Mouse (Mus musculus): Measurements from ENCODE around the gene Rasgrf1. TPM values are rescaled to one million over a fixed set of nuclear protein-coding genes. Genes with fewer than 3 reads are reported as not detected.

Gene Rasgrf1
- total and polyA plus RNA-seq, 3 experiments: not detected

- Histone ChIP-seq H3K9ac (ENCODE audit: insufficient read depth, low read depth) (no peak overlapping the region), H3K36me3 (replicated peaks in 1 of 2; ENCODE audit: control insufficient read depth in 1 of 2, insufficient read depth in 1 of 2, low read length in 1 of 2) (no peaks in the 10 kb centered on the region), H3K4me2 (ENCODE audit: insufficient read depth, low read depth, poor library complexity, severe bottlenecking) (no peak overlapping the region), H3K27me3 (replicated peaks) (peaks cover 3% of the 10 kb centered on the region), H3K27ac (ENCODE audit: insufficient read depth, low read depth) (no peak overlapping the region), H3K79me2 (replicated peaks; ENCODE audit: control insufficient read depth, extremely low read depth, insufficient read depth, poor library complexity, severe bottlenecking) (no peaks in the 10 kb centered on the region), H3K4me1 (ENCODE audit: control insufficient read depth in 1 of 2, insufficient read depth in 2 of 2) (peaks cover 0 to 5% of the 10 kb centered on the region in 2 experiments; a peak in 1 of 4 replicates), H3K4me3 (replicated peaks in 1 of 3; ENCODE audit: low read depth in 2 of 3, low read length in 2 of 3, poor library complexity in 1 of 3) (no peak overlapping the region), H3K9me3 (replicated peaks; ENCODE audit: low read length) (no peaks in the 10 kb centered on the region)
- DNase-seq (ENCODE audit: extremely low read depth): no peak
- dilution Hi-C loops (cut with MboI; ENCODE audit: extremely low pct_ligation_motif_present, extremely low pct_unique_long_range_greater_than_20kb, low sequenced_read_pairs) (no loop called here), in situ Hi-C loops (cut with MboI; ENCODE audit: low pct_ligation_motif_present, low pct_unique_long_range_greater_than_20kb, low sequenced_read_pairs) (loop anchor here (10.0 kb wide), 1 partner anchor 54 kb away; no protein-coding TSS in a partner anchor)
- TF ChIP-seq ZMIZ1 (IDR thresholded peaks at IDR 0.05; ENCODE audit: low read depth, low read length) (no peak), HCFC1 (IDR thresholded peaks at IDR 0.05; ENCODE audit: low read depth, low read length) (no peak), JUND (conservative IDR thresholded peaks at IDR 0.05; ENCODE audit: low read depth, low read length) (no peak), MXI1 (IDR thresholded peaks at IDR 0.05; ENCODE audit: low read depth, low read length) (no peak), GABPA (IDR thresholded peaks at IDR 0.05; ENCODE audit: insufficient replicate concordance, low read depth, low read length) (no peak), E2F4 (IDR thresholded peaks at IDR 0.05; ENCODE audit: insufficient replicate concordance, low read depth, low read length) (no peak), RAD21 (IDR thresholded peaks at IDR 0.05; ENCODE audit: low read depth, low read length) (no peak), EP300 (IDR thresholded peaks at IDR 0.05; ENCODE audit: low read length) (no peak), MAX (IDR thresholded peaks at IDR 0.05; ENCODE audit: low read length) (no peak), SMC3 (IDR thresholded peaks at IDR 0.05; ENCODE audit: low read depth, low read length) (no peak), ETS1 (conservative IDR thresholded peaks at IDR 0.05; ENCODE audit: low read depth, low read length) (no peak), POLR2AphosphoS2 (IDR thresholded peaks at IDR 0.05; ENCODE audit: low read depth, low read length) (no peak)
These were observed 9.1 kb downstream of the Rasgrf1 start for GRCm38 (mm10) chr9:89918832-89919231.

- dilution Hi-C loops (cut with MboI; ENCODE audit: extremely low pct_ligation_motif_present, extremely low pct_unique_long_range_greater_than_20kb, low sequenced_read_pairs) (no loop called here), in situ Hi-C loops (cut with MboI; ENCODE audit: low pct_ligation_motif_present, low pct_unique_long_range_greater_than_20kb, low sequenced_read_pairs) (no loop called here)
- DNase-seq (ENCODE audit: extremely low read depth): no peak
- no peak overlapping the region for H3K27ac ChIP-seq (ENCODE audit: insufficient read depth, low read depth)
- no peaks in the 10 kb centered on the region for H3K79me2 ChIP-seq (replicated peaks; ENCODE audit: control insufficient read depth, extremely low read depth, insufficient read depth, poor library complexity, severe bottlenecking)
- H3K27me3 ChIP-seq (replicated peaks): peaks cover 3% of the 10 kb centered on the region
- H3K9me3 ChIP-seq (replicated peaks; ENCODE audit: low read length): no peaks in the 10 kb centered on the region
- H3K4me2 ChIP-seq (ENCODE audit: insufficient read depth, low read depth, poor library complexity, severe bottlenecking): no peak overlapping the region
- no peaks in the 10 kb centered on the region for H3K36me3 ChIP-seq (replicated peaks in 1 of 2; ENCODE audit: control insufficient read depth in 1 of 2, insufficient read depth in 1 of 2, low read length in 1 of 2)
- TF ChIP-seq POLR2AphosphoS2 (IDR thresholded peaks at IDR 0.05; ENCODE audit: low read depth, low read length) (no peak), IRF4 (IDR thresholded peaks at IDR 0.05; ENCODE audit: low read depth, low read length) (no peak), MAX (IDR thresholded peaks at IDR 0.05; ENCODE audit: low read length) (no peak), MAZ (IDR thresholded peaks at IDR 0.05; ENCODE audit: low read depth, low read length) (no peak), NELFE (IDR thresholded peaks at IDR 0.05; ENCODE audit: low read depth, low read length) (no peak), EP300 (IDR thresholded peaks at IDR 0.05; ENCODE audit: low read length) (no peak), ELF1 (IDR thresholded peaks at IDR 0.05; ENCODE audit: low read depth, low read length) (no peak), USF1 (IDR thresholded peaks at IDR 0.05; ENCODE audit: low read depth, low read length) (no peak), RAD21 (IDR thresholded peaks at IDR 0.05; ENCODE audit: low read depth, low read length) (no peak)
- H3K9ac ChIP-seq (ENCODE audit: insufficient read depth, low read depth): no peak overlapping the region
- H3K4me3 ChIP-seq (replicated peaks in 1 of 3; ENCODE audit: low read depth in 2 of 3, low read length in 2 of 3, poor library complexity in 1 of 3): no peak overlapping the region
- H3K4me1 ChIP-seq (ENCODE audit: control insufficient read depth in 1 of 2, insufficient read depth in 2 of 2): peaks cover 0 to 8% of the 10 kb centered on the region in 2 experiments; a peak in 2 of 4 replicates
These were observed 11.4 kb downstream of the Rasgrf1 start for GRCm38 (mm10) chr9:89921121-89921520.
